Mouse (Mus musculus): Measurements from ENCODE around the gene Emilin2.

The Emilin2 gene

DNA sequence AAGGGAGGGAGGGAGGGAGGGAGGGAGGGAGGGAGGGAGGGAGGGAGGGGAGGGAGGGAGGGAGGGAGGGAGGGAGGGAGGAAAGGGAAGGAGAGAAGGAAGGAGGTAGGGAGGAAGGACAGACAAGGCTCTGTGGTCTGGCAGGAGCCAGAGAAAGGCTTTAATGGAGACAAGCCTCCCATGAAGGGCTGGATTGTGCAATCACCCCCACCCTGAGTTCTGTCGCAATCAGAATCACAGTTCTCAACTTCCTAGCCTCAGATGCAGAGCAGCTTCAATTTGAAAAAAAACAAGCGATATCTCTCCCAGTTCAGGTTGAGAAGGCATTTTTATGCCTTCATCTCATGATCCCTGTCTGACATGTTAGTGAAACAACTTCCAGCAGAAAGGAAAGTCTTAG is 11.4 kb downstream of the Emilin2 start:
- peak; percentile 94 for DNase-seq (ENCODE audit: low read depth)

DNA sequence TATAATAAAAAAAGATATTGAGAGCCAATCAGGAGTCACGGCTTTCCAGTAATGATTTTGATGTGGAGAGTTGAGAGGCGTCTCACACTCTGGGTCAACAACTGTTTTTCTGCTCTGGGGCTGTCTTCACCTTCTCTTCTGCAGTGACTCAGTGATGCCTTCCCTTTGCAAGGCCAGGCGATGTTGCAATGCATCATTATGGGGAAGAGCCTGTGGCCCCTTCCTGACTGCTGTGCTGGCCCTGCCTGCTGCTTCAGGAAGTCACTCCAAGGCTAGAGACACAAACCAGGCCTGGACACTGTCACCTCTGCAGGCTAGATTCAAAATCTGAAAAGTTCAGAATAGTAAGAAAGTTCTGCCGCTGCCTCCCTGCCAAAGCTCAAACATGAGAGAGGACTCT is 11.9 kb downstream of the Emilin2 start:
- DNase-seq (ENCODE audit: low read depth): peak; percentile 95

DNA sequence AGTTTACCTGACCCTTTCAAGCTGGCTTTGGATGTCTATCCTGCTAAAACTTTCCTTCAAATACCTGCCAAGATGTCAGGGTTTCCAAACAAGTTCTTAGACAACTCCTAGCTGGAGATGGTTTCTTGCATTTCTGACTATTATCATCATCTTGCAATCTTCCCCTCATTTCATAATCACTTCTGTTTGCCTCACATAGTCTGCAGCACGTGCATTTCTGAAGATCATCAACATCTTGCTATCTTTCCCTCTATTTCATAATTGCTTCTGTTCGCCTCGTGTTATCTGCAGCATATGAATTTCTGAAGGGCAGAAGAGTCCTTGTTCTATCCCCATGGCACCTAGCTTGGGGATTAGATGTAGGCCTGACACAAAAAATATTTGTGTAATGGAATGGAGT is 17.2 kb downstream of the Emilin2 start:
- peak; percentile 65 for DNase-seq (ENCODE audit: low read depth)

DNA sequence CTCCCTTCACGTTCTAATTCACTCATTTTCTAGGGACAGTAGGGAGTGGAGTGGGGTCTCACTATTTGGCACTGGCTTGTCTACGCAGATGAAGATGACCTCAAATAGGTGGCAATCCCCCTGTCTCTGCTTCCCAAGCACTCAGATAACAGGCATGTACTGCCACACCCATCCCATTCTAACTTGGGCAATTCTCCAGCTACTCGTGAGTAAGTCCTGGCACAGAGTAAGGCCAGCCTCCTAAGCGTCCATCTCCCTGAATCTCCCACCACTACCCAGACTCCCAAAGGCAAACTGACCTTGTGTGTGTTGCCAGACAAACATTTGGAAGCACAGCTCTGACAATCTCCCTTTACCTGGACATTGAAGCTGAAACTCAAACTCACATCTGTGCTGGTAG is 18.9 kb downstream of the Emilin2 start:
- DNase-seq (ENCODE audit: low read depth): no peak

GRCm38 (mm10) chr17:71291897-71292420 is 19.8 kb downstream of the Emilin2 start:
- no peak for DNase-seq (ENCODE audit: low read depth)

GRCm38 (mm10) chr17:71290486-71291410 is 21.0 kb downstream of the Emilin2 start:
- no peak for DNase-seq (ENCODE audit: low read depth)

DNA sequence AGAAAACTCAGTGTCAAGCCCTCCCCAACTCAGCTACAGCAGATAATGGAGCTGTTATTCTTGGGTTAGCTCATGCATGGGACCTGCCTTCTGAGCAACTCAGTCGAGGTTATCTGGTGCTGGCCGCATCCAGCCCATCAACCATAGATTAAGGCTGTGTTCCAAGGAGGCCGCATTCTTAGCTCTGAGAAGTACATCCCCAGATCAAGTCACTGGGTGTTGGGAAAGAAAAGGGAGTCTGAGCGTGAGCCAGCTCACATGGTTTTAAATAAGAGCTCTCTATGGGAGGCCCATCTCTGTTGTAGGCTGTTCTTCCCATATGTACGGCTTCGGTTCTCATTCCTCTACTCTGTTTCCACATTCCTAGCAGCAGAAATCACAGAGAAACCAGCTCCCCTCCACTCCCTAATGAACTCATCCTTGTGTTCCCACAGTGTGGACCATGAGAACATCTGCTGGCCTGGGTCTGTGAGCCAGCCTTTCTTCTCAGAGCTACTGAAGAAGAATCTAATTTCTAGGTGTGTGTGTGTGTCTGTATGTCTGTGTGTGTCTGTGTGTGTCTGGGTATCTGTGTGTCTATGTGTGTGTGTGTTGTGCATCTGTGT is 22.1 kb downstream of the Emilin2 start:
- no peak for DNase-seq (ENCODE audit: low read depth)

GRCm38 (mm10) chr17:71288808-71289548 is 22.8 kb downstream of the Emilin2 start:
- no peak for DNase-seq (ENCODE audit: low read depth)

DNA sequence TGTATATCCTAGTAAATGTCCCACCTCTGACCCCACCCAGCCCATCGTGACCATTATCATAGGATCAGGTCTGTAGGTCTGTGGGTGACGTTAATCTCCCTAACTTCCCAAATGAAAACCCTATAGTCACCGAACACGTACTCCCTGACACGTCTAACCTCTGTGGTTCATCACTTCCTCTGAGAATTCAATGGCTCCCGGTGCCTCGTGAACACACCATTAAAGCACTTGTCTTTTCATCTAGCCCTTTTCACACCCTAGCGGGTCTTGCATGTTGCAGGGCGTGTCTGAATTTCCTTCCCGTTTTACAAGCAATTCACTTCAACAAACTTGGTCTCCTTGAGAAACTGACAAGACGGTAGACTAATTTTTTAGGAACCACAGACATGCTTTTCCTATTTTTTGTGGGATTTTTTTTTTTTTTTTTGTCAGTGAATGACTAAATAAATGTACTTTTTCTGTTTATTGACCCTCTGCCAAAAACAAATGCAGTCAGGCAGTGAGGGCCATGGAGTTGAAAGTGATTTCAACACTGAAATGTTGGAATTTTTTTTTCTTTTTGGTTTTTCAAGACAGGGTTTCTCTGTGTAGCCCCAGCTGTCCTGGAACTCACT is 23.5 kb downstream of the Emilin2 start:
- DNase-seq (ENCODE audit: low read depth): peak; percentile 96

DNA sequence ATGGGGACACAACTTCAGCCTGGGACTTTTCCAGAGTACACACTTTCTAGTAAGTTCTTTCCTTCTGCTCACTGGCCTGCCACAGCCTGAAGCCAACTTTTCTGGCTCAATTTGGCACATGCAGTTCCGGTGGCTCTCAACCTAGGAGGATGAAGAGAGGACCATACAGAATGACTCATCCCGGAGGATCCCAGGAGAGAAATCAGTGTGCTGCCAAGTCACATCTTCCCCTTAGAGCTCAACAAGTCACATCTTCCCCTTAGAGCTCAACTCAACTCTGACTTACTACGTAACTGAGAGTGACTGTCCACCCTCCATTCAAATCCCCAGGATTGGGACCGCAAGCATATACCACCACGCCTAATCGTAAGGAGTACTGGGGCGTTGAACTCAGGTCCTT is 24.2 kb downstream of the Emilin2 start:
- peak; percentile 49 for DNase-seq (ENCODE audit: low read depth)

DNA sequence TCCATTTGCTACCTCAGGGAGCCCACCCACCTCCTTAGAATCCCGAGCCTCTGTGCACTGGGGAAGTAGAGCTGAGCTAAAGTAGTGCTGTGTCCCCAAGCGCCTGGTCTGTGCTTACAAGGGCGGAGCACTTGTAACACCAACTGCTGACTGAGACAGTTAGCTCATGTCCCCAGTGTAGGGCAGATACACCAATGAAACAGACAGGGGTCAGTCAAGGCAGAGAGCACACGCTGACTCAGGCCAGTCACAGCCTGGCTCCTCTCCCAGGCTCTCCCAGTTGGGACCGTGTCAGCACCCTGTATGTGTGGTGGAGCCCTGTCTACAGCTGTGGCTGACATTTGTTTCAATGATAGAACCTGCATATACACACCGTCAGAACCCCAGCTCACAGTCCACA is 25.8 kb downstream of the Emilin2 start:
- DNase-seq (ENCODE audit: low read depth): peak; percentile 48

- DNase-seq (ENCODE audit: low read depth): no peak
Measured at GRCm38 (mm10) chr17:71284890-71285289, 26.9 kb downstream of the Emilin2 start.

DNA sequence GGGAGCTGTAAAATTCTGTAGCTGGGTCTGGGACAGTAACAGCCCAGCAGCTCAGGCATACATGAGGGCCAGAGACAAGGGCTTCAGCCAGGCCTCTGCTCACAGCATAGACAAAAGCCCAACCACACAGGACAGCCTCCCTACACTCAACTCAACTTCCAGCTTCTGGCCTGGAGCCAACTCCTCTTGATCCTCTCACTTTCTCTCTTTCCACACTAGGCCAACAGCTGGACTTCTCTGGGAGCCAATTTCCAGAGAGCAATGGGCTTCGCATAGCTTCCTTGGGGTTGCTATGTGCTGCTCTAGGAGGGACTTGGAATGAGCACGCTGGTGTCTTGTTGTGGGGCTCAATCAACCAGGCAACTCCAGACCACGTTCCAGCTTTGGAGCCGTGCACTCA is 28.5 kb downstream of the Emilin2 start:
- no peak for DNase-seq (ENCODE audit: low read depth)

GRCm38 (mm10) chr17:71282716-71283115 is 29.1 kb downstream of the Emilin2 start:
- DNase-seq (ENCODE audit: low read depth): no peak

- peak; percentile 47 for DNase-seq (ENCODE audit: low read depth)
Measured at GRCm38 (mm10) chr17:71277701-71278491, 33.9 kb downstream of the Emilin2 start.

- DNase-seq (ENCODE audit: low read depth): no peak
Measured at GRCm38 (mm10) chr17:71276771-71277170, 35.0 kb downstream of the Emilin2 start.

DNA sequence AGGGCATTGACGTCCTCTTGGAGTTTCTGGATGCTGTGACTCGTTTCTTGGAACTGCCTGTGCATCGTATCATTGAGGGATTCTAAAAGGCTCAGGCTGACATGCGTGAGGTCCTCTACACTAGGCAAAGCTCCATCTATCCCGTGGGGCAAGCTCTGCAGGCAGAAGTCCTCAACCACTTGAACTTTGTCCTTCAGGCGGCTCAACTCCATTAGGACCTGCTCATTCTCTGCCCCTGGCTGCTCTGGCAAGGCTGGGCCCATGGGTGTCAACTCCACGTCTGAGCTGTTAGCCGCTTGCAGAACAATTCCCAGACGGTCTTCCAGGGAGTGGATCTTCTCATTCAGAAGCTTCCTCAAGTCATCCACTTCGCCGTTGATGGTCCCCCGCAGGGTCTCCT is 37.9 kb downstream of the Emilin2 start:
- DNase-seq (ENCODE audit: low read depth): no peak

GRCm38 (mm10) chr17:71268599-71268998 is 43.2 kb downstream of the Emilin2 start:
- DNase-seq (ENCODE audit: low read depth): no peak

DNA sequence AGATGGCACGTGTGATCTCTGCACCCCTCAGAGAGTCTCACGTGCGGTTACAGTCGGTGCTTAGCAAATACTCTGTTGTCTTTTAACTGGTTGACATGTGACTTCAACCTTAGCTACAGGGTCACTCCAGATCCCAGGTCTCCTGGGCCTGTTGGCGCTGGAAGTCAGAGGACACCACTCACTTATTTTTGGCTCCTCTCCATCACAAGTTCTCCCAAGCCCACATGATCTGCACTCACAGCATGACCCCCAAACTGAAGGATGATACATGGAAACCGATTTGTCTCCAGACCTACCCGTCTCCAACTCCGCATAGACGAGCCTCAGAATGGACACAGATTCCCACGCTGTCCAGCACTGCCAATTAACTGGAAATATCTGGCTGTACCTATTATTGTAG is 43.6 kb downstream of the Emilin2 start:
- no peak for DNase-seq (ENCODE audit: low read depth)

DNA sequence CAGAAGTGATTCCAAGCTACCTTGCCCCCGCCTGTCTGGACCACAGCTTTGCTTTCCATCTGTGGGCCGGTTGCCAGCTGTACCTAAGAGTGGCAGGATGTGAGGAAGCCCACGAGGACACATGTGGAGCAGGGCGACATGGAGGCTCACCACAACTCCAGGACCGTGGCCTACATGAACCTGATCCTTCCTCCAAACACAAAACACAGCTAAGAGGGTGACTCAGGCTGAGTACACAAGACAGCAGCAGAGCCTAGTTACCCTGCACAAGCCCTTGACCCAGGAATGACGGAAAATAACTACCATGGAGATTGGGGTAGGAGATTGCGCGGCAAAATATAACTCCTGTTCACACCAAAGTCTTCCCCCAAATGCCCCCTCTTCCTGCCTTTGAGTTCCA is 44.4 kb downstream of the Emilin2 start:
- DNase-seq (ENCODE audit: low read depth): peak; percentile 89

DNA sequence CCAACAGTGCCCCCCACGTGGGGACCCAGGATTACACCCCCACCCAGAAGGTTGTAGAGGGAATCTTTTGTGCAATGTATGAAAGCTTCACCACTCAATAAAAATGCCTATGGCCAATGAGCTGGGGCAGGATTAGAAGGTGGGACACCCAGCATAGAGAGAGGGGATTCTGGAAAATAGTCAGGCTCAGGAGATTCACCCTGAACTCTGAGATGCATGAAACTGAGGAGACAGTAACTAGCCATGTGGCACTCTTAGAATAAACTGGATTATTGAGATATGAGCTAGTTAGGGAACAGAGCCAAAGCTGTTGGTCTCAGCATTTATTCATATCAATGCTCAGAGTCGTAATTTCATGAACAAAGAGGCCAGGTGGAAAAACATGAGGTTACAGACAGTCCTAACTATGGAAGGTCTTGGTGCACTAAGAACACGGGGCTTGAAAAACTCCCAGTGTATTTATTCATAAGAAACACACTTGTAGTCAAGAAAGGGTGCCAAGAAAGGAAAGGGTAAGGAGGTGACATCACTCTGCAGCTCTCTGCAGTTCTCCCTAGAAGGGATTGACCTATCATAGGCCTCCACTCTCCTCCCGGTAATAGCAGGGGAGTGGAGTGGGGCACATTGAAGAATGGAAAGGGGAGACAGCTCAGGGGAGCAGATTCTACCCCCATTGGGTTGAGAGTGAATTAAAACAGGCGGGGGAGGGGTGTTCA is 46.3 kb downstream of the Emilin2 start:
- peak; percentile 80 for DNase-seq (ENCODE audit: low read depth)

Measured in 416B (cell line).